Mouse (Mus musculus): ENCODE data around the gene Agbl1. TPM values are rescaled to one million over a fixed set of nuclear protein-coding genes. Genes with fewer than 3 reads are reported as not detected.
"Not testable (repeated sequence)": the region's sequence is repeated elsewhere in the genome, so short reads cannot be mapped to it uniquely, and the experiment has no call there.

Agbl1 gene
- total RNA-seq (2021) = 10 to 100 TPM; 11.6 to 38.5 TPM
- long read RNA-seq, experiment 1, partial matches to known transcripts = 1 of 10 reads
- long read RNA-seq, experiment 1, other reads (novel, unspliced or antisense) = 9 of 10 reads
- long read RNA-seq, experiment 2, partial matches to known transcripts = 2 of 7 reads
- long read RNA-seq, experiment 2, other reads (novel, unspliced or antisense) = 5 of 7 reads

DNA sequence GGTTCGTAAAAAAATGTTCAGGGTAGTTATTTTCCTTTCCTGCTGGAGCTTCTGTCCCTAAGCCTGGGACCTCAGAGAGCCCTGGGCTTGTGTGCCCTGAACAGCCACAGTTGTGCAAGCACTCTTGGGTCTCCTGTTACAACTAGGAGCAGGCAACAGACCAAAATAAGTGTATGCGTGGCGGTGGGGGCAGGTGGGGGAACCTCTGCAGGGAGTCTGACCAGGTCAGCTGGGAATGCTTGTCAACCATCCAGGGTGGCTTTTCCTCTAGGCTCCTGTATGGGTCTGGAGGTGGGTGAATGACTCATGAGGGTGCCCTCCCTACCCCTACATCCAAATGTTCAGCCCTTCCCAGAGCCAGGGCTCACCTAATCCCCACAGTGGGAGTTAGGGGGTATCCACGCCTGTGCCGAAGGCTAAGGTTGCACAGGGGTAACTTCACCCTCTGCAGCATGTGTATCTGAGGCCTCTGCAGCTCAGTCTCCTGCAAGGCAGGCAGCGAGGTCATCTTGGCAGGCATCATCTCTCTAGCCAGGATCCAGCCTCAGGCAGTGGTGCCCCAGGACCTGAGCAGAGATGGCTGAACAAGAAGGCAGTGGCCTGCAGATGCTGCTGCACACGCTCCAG, at the start of gene Agbl1:
Agbl1 (plus strand) TSS at position 577 of the 627 bp plus-strand sequence.
- Histone ChIP-seq H3K27ac (peak within 1 kb of the TSS; percentile 91), H3K4me3 (peak within 1 kb of the TSS; percentile 62)
- peak; percentile 89 for DNase-seq
- intact Hi-C loops (cut with DNase I) = loop anchor here (10.0 kb wide), 2 partner anchors 275 to 305 kb away; no protein-coding TSS in a partner anchor
- TF ChIP-seq CTCF (IDR thresholded peaks at IDR 0.05) = no peak

DNA sequence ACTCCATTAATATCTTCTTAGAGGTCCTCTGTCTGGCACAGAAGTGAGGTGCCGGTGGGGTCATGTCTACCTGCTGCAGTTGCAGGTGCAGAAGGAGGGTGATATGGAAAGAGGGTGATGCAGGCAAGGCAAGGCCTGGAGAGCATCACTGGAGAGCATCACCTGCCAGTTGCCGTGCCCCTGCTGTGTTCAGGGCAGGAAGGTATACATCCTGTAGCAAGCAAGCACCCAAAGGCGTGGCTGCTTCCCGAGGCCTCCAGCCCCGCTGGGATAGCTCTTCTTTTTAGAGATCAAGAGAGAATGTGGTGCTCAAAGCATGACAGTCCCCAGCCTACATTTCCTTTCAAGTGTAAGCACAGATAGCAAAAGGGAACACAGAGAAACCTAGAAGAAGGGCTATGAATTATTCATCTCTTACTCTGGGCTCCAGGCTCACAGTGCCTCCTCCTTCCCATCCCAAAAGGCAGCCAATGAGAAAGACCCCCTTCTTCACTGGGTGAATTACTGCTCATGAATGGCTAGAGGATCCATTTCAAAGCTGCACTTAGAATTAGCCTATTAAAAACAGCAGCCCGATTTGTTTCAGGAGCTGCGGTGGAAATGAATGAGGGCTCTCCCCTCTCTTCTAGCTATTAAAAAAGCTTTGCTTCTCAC, 44.6 kb upstream of the Agbl1 start:
- Histone ChIP-seq H3K27ac (no peak overlapping the region), H3K4me3 (no peak overlapping the region)
- intact Hi-C loops (cut with DNase I) = no loop called here
- TF ChIP-seq CTCF (IDR thresholded peaks at IDR 0.05) = no peak
- DNase-seq = no peak

DNA sequence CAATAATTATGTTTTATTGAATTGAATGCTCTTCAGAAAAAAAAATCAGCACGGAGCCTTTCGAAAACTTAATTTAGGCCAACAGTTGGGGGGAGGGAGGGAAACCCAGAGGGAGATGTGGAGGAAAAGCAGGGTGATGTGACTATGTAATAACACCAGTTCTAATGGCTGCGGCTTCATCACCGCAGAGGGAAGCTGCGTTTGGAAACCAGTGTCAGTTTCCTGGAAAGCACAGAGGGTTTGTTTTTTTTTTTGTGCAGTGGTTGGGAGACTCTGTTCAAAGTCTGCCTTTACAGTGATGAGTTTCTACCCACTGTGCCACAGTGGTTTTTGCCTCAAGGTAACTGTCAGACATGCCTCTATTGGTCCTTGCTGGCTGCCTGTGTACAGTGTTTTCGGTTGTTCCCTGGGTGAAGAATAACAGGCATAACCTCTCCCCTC, 44.0 kb upstream of the Agbl1 start:
- intact Hi-C loops (cut with DNase I) = no loop called here
- TF ChIP-seq CTCF (IDR thresholded peaks at IDR 0.05) = no peak
- DNase-seq = no peak
- H3K4me3 ChIP-seq = no peak overlapping the region
- H3K27ac ChIP-seq = no peak overlapping the region

DNA sequence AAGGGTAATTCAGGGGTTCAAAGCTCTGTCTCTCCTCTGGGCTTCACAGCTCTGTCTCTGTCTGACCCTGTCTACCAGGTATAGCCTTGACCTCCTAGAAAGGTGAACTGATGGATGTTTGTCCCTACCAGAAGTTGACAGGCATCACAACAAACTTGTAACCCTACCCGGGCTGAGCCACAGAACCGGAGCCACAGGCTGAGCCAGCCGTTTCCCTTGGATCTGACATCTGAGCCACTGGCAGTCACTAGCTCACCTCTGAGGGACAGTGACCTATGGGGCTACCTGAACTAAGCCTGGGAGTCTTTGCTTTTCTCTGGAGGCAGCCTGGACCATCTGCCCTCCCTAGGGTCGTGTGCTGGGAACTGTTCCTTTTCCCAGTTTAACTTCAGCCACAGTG, 11.1 kb upstream of the Agbl1 start:
- DNase-seq = peak; percentile 67
- Histone ChIP-seq H3K27ac (peak overlapping the region; percentile 65; the same call in 1 of the 2 replicates), H3K4me3 (no peak overlapping the region)
- TF ChIP-seq CTCF (IDR thresholded peaks at IDR 0.05) = no peak
- intact Hi-C loops (cut with DNase I) = no loop called here

DNA sequence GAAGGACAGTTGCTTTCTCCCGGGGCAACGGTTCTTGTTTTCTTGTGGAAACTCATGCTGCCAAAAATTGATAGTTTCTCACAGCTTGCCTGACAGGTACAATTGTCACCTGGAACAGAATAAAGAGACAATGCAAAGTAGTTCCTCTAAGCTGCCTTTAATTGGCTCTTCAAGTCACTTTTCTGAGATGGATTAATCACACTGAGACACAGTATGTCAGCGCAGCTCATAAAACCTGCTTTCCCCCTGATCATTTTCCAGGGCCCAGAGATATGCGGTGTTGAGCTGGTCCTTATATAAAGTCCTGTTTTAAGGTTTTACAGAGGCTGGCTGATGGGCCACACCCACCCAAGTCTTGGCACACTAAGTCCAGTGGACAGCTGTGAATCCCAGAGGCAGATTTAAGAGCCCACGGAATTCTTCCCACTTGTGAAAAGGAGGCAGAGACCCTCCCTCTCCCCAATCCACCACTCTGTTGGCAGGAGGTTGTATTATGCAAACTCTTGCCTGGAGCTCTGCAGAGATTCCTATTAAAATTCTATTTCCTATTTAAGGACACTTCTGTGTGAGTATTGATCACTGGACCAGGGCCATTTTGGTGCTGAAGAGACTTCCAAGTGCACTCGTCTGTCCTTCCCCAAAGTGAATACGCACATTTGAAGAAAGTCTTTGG, 9.8 kb upstream of the Agbl1 start:
- Histone ChIP-seq H3K27ac (peak overlapping the region; percentile 65; the same call in 1 of the 2 replicates), H3K4me3 (no peak overlapping the region)
- DNase-seq = no peak
- intact Hi-C loops (cut with DNase I) = loop anchor here (10.0 kb wide), 2 partner anchors 265 to 295 kb away; no protein-coding TSS in a partner anchor
- TF ChIP-seq CTCF (IDR thresholded peaks at IDR 0.05) = no peak

DNA sequence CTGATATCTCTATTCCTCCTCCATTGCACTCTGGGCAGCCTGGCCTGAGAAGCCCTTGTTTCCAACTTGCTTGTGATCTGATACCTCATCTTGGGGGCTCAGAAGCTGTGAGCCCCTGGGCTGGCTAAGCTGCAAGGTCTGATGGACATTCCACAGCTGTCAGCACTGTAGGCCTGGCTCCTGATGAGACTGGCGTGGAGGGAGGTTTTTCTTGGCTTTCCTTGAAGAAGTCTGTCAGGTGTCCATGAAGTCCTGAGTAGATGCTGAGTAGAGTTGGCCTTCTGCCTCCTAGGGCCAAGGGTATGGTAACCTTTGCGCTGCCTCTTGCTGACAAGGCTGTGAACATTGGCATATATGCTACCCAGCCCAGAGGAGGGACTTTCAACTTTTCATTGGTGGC, 7.0 kb upstream of the Agbl1 start:
- Histone ChIP-seq H3K27ac (peak overlapping the region; percentile 85), H3K4me3 (no peak overlapping the region)
- TF ChIP-seq CTCF (IDR thresholded peaks at IDR 0.05) = no peak
- peak; percentile 78 for DNase-seq
- intact Hi-C loops (cut with DNase I) = loop anchor here (2.0 to 10.0 kb wide), 3 partner anchors 118 to 298 kb away; no protein-coding TSS in a partner anchor

DNA sequence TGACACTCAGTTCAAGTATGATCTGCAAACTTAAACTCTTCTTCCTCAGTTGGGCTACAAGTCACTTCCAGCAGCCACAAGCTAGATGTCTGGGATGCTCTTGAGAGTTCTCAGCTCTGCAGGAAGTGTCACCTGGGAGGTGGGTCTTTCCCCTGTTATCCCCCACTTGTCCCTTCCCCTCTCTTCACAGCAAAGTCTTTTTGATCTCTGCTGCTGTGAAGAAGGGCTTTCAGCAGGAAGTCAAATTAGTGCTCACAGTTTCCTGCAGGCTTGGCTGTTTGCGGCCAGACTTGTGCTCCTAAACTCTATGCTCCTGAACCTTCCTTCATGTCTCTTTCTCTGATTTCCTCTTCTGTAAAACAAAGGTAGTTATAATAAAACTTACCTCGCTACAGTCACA, 806 bp upstream of the Agbl1 start:
- TF ChIP-seq CTCF (IDR thresholded peaks at IDR 0.05) = no peak
- peak overlapping the region; percentile 91 for H3K27ac ChIP-seq
- H3K4me3 ChIP-seq = peak overlapping the region; percentile 62
- intact Hi-C loops (cut with DNase I) = loop anchor here (10.0 kb wide), 2 partner anchors 274 to 304 kb away; no protein-coding TSS in a partner anchor
- DNase-seq = no peak

DNA sequence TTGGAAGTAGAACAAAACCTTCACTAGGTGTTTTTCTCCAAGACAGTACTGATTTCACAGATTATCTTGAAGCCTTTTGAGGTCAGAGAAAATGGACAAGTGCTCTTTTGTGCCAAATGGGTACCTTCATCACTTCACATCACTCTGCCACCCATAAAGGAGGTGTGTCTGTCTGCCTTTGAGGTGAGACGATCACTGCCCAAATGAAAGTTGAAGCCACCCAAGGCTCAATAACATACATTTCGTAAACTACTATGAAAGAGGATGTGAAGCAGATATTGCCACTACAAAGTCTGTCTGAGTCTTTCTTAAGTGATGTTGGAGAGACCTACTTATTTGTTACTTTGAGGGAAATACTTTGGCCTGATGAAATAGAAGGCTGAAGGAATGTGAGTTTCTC, 4.6 kb downstream of the Agbl1 start:
- TF ChIP-seq CTCF (IDR thresholded peaks at IDR 0.05) = no peak
- intact Hi-C loops (cut with DNase I) = no loop called here
- no peak for DNase-seq
- Histone ChIP-seq H3K4me3 (no peak overlapping the region), H3K27ac (no peak overlapping the region)

DNA sequence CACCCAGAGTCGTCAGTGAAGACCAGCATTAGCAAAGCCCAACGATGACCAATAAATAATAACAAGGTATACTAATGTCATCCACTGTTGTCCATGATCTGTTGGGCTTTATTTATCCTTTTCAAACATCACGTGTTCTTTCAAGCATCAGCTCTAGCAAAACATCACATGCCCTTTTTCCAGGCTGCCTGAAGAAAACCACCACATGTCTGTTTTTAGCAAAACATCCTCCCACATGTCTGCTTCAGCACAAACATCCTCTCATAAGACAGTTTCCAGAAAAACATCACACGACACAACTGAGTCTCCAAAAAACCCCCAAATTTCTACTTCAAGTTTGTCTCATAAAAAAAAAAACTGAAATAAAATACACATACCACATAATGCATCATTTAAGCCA, 7.8 kb downstream of the Agbl1 start:
- Histone ChIP-seq H3K4me3 (no peak overlapping the region), H3K27ac (no peak overlapping the region)
- no peak for DNase-seq
- intact Hi-C loops (cut with DNase I) = no loop called here
- TF ChIP-seq CTCF (IDR thresholded peaks at IDR 0.05) = no peak

DNA sequence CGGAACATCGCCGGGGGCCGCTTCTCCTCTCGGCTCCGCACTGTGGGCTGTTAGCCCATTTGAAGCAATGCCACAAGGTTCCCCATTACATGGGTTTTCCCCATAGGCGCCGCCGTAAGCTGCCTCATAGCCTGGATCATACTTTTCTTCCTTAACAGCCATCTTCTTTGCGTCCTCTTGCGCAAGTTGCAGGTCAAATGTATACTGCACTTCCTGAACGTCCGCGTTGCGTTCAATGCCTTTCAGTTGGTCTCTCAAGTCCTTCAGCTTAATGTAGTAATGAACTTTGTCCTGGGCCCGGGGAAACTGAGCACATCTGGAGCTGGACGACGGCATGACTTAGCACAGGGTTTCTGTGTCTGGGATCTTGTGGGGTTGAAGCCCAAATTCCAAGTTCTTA, 15.2 kb downstream of the Agbl1 start:
- H3K27ac ChIP-seq; DNase-seq; intact Hi-C loops (cut with DNase I); H3K4me3 ChIP-seq: not testable (repeated sequence)

DNA sequence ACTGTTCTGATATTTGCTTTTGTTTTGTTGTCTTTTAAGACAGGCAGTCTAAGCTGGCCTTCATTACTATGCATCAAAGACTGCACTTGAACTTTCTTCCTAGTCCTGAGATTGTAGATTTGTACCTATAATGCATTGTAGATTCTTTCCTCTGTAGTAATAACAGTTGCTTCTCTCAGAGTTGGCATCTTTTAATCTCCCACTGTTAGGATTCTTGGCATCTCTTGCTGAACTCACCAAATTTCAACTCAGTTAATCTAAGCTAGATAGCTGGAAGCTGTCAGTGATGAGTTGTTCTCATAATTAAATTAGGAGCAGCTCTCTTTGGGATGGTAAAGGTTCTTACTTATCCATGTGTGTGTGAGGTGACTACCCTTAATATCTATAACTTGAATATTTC, 45.4 kb downstream of the Agbl1 start:
- intact Hi-C loops (cut with DNase I) = no loop called here
- H3K27ac ChIP-seq = no peak overlapping the region
- no peak for DNase-seq
- no peak overlapping the region for H3K4me3 ChIP-seq
- no peak for TF ChIP-seq CTCF (IDR thresholded peaks at IDR 0.05)

DNA sequence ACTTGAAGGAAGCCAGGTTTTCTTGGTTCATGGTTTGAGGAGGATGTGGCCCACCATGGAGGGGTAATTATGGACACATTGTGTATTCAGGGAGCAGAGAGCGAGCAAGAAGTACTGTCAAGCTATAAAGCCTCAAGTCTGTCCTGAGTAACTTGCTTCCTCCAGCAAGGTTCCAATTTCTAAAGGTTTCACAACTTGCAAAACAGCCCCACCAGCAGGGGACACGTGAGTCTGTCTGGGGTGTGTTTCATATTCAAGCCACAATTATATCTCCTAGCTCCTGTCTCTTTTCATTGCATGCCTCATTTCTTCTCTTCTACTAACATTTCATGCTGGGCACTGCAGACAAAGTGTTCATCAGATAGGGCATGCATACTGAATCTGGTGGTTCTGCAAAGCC, 53.1 kb downstream of the Agbl1 start:
- no peak for DNase-seq
- intact Hi-C loops (cut with DNase I) = loop anchor here (10.0 kb wide), 1 partner anchor 368 kb away; no protein-coding TSS in a partner anchor
- peak; percentile 8; the same call in 1 of the 2 replicates for TF ChIP-seq CTCF (IDR thresholded peaks at IDR 0.05)
- H3K4me3 ChIP-seq = no peak overlapping the region
- no peak overlapping the region for H3K27ac ChIP-seq
